Mouse (Mus musculus): ENCODE data around the gene BC035044.
"Not testable (repeated sequence)": the region's sequence is repeated elsewhere in the genome, so short reads cannot be mapped to it uniquely, and the experiment has no call there.

BC035044 gene

GRCm38 (mm10) chr6:128826781-128827180 lies 64.1 kb downstream of the BC035044 start:
- DNase-seq: no peak

GRCm38 (mm10) chr6:128826132-128826531 lies 64.8 kb downstream of the BC035044 start, which contains the start of the genes Gm44511 and Klrb1b:
TSS of gene Gm44511 (minus strand) at chr6:128826315.
TSS of gene Klrb1b (minus strand) at chr6:128826331.
- no peak for DNase-seq

GRCm38 (mm10) chr6:128818083-128818802 lies 72.7 kb downstream of the BC035044 start:
- no peak for DNase-seq

GRCm38 (mm10) chr6:128808532-128808931 lies 82.4 kb downstream of the BC035044 start:
- DNase-seq: peak; percentile 21

GRCm38 (mm10) chr6:128807021-128807420 lies 83.9 kb downstream of the BC035044 start:
- DNase-seq: no peak

- DNase-seq: peak; percentile 50
Measured at GRCm38 (mm10) chr6:128804823-128805640, 85.9 kb downstream of the BC035044 start.

- DNase-seq: peak; percentile 97
Measured at GRCm38 (mm10) chr6:128802999-128803857, 87.7 kb downstream of the BC035044 start.

- DNase-seq: no peak
Measured at GRCm38 (mm10) chr6:128802557-128802956, 88.4 kb downstream of the BC035044 start.

GRCm38 (mm10) chr6:128800696-128801095 lies 90.2 kb downstream of the BC035044 start:
- DNase-seq: not testable (repeated sequence)

- DNase-seq: no peak
Measured at GRCm38 (mm10) chr6:128799896-128800270, 91.0 kb downstream of the BC035044 start.

GRCm38 (mm10) chr6:128799144-128799895 lies 91.6 kb downstream of the BC035044 start:
- DNase-seq: peak; percentile 85
